In genomic region chr2:21917804-21918690, GRCm38 (mm10) we compare ENCODE assay signal across 8 mouse cellular contexts.
DNase-seq lines count a peak whose midpoint lies in the region; ATAC-seq lines count a peak whose summit lies in the region.

No protein-coding gene starts in this region.

- peaks cover 9% of the 10 kb centered on the region; the same call in 1 of the 2 replicates for H3K4me1 ChIP-seq in megakaryocyte, embryonic 14.5 days
- H3K4me1 ChIP-seq in kidney, embryonic 15.5 days, result peaks cover 8% of the 10 kb centered on the region
- H3K4me1 ChIP-seq in limb, embryonic 15.5 days, result peaks cover 7% of the 10 kb centered on the region; the same call in 1 of the 2 replicates

- no peak overlapping the region for H3K9ac ChIP-seq in kidney, embryonic 15.5 days
- no peak overlapping the region for H3K9ac ChIP-seq in limb, embryonic 15.5 days

- H3K4me2 ChIP-seq in kidney, embryonic 15.5 days, result peak overlapping the region; percentile 60
- H3K4me2 ChIP-seq in limb, embryonic 15.5 days, result peak overlapping the region; percentile 59

- H3K27me3 ChIP-seq in megakaryocyte, embryonic 14.5 days (replicated peaks), result peaks cover 6% of the 10 kb centered on the region
- no peaks in the 10 kb centered on the region for H3K27me3 ChIP-seq in kidney, embryonic 15.5 days
- H3K27me3 ChIP-seq in limb, embryonic 15.5 days, result no peaks in the 10 kb centered on the region

- H3K9me3 ChIP-seq in megakaryocyte, embryonic 14.5 days, result peaks cover 12% of the 10 kb centered on the region
- H3K9me3 ChIP-seq in kidney, embryonic 15.5 days (replicated peaks), result 0 out of 2 replicates have a peak, but pooled peaks cover 3% of the 10 kb centered on the region
- H3K9me3 ChIP-seq in limb, embryonic 15.5 days, result no peaks in the 10 kb centered on the region

- WGBS in kidney, embryonic 15.5 days, result 22% methylated on average over 16 of the region's 16 CpGs
- WGBS in limb, embryonic 15.5 days, result 15% methylated on average over 16 of the region's 16 CpGs

- peak; percentile 64 for DNase-seq in embryo, embryonic 11.5 days (ENCODE audit: low read depth, low spot score)
- peak; percentile 33 to 39 for DNase-seq in heart, adult 18-20 months
- DNase-seq in ovary, postnatal 36 days (ENCODE audit: low spot score), result peak; percentile 62
- DNase-seq in urinary bladder, adult 2 months (ENCODE audit: low spot score), result no peak

- H3K27ac ChIP-seq in kidney, embryonic 15.5 days, result no peak overlapping the region
- H3K27ac ChIP-seq in limb, embryonic 15.5 days, result peak overlapping the region; percentile 71

- ATAC-seq in megakaryocyte, adult 5-6 weeks (ENCODE audit: poor library complexity, severe bottlenecking), result no peak
- peak; percentile 73; the same call in 1 of the 2 replicates for ATAC-seq in kidney, embryonic 15.5 days (replicated peaks; ENCODE audit: low FRiP score)
- ATAC-seq in limb, embryonic 15.5 days (ENCODE audit: insufficient number of reproducible peaks, low FRiP score, low TSS enrichment, low read depth), result peak; percentile 69; the same call in 1 of the 2 replicates

- peak overlapping the region; percentile 74 for H3K4me3 ChIP-seq in megakaryocyte, embryonic 14.5 days (replicated peaks)
- H3K4me3 ChIP-seq in kidney, embryonic 15.5 days (replicated peaks), result peak overlapping the region; percentile 33
- peak overlapping the region; percentile 35 for H3K4me3 ChIP-seq in limb, embryonic 15.5 days

- H3K36me3 ChIP-seq in megakaryocyte, embryonic 14.5 days (replicated peaks; ENCODE audit: low read length), result no peaks in the 10 kb centered on the region
- no peaks in the 10 kb centered on the region for H3K36me3 ChIP-seq in kidney, embryonic 15.5 days
- no peaks in the 10 kb centered on the region for H3K36me3 ChIP-seq in limb, embryonic 15.5 days
